Mouse (Mus musculus): ENCODE results near the gene Diras2. TPM values are rescaled to one million over a fixed set of nuclear protein-coding genes. Genes with fewer than 3 reads are reported as not detected.

The Diras2 gene
- polyA plus RNA-seq, 1 experiment from 2014 or later: 0.05 TPM

DNA sequence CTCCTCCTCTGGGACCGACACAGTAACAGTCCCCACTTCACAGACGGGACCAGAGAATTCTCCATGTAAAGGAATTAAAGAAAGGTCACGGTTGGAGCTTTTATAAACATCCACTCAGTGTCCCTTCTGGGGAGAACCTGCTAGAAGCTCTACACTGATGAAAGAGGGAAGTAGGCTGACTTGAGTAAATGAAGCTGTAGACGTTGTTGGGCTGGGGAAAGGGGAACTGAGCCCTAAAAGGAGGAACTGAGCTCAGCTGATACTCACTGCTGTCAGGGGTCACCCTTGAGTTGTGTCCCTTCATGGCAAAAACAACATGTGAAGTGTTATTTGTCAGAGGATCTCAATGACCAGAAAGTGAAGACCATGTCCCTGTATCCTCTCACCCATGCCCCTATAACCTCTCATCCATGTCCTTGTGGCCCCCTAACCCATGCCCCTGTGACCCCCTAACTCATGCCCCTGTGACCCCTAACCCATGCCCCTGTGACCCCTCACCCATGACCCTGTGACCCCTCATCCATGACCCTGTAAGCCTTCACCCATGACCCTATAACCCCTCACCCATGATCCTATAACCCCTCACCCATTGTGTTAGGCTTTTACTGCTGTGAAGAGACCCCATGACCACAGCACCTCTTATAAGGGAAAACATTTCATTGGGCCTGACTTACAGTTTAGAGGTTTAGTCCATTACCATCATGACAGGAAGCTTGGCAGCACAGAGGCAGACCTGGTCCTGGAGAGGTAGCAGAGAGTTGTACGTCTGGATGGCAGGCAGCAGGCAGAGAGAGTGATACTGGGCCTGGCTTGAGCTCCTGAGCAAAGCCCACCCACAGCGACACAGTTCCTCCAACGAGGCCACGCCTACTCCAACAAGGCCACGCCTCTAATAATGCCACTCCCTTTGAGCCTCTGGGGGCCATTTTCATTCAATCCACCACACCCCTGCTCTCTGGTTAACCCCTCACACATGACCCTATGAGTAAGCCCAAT lies 41.7 kb upstream of the Diras2 start:
- Histone ChIP-seq H3K27me3 (ENCODE audit: control insufficient read depth, insufficient read depth, low read length) (no peaks in the 10 kb centered on the region), H3K36me3 (ENCODE audit: control insufficient read depth, insufficient read depth, low read length) (no peaks in the 10 kb centered on the region), H3K9me3 (ENCODE audit: control insufficient read depth, low read length) (no peaks in the 10 kb centered on the region), H3K4me2 (ENCODE audit: low read depth, low read length, severe bottlenecking) (no peak overlapping the region), H3K4me3 (ENCODE audit: low read depth, low read length) (no peak overlapping the region), H3K4me1 (replicated peaks; ENCODE audit: control insufficient read depth, insufficient read depth, low read length) (no peaks in the 10 kb centered on the region), H3K27ac (ENCODE audit: low read depth, low read length) (no peak overlapping the region), H3K9ac (ENCODE audit: low read length) (no peak overlapping the region)
- ATAC-seq (replicated peaks; ENCODE audit: low FRiP score): no peak
- DNase-seq (ENCODE audit: low spot score): no peak
- 75% methylated on average over 9 of the region's 9 CpGs for WGBS

DNA sequence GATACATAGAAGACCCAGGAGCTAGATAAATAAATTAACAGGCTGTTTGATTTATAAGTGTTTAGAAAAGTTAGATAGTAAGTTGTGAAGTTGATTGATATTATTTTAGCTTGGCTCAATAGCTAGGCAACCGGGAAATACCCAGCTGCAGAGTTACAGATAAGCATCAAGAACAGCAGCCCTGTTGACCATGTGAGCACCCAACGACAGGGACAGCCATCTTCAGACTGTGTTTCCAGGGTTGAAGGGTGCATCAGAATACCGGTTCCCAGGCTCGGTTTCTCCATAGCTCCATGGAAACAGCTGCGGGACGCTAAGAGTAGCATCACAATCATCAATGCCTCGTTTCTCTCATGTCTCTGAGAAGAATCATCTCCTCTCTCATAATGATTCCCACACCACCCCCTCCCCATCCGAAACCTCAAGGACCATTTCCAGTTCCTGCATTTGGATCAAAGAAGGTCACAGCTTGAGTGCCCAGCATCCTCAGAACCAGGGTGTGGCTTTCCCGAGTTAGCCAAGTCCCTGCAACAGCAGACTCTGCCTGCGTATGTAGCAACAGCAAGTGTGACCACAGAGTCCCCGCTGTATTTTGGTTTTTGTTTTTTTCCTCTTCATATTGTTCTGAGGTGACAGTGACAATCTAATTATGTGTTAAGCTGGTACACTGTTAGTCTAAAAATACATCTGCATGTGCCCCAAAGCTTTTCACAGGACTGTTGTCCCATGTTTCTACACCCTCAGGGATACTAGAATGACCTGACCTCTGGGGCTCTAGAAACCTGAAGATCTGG lies 40.7 kb upstream of the Diras2 start:
- Histone ChIP-seq H3K4me2 (ENCODE audit: low read depth, low read length, severe bottlenecking) (no peak overlapping the region), H3K36me3 (ENCODE audit: control insufficient read depth, insufficient read depth, low read length) (no peaks in the 10 kb centered on the region), H3K4me1 (replicated peaks; ENCODE audit: control insufficient read depth, insufficient read depth, low read length) (no peaks in the 10 kb centered on the region), H3K9me3 (ENCODE audit: control insufficient read depth, low read length) (no peaks in the 10 kb centered on the region), H3K9ac (ENCODE audit: low read length) (no peak overlapping the region), H3K4me3 (ENCODE audit: low read depth, low read length) (no peak overlapping the region), H3K27me3 (ENCODE audit: control insufficient read depth, insufficient read depth, low read length) (no peaks in the 10 kb centered on the region), H3K27ac (ENCODE audit: low read depth, low read length) (no peak overlapping the region)
- 84% methylated on average over 11 of the region's 11 CpGs for WGBS
- ATAC-seq (replicated peaks; ENCODE audit: low FRiP score) (no peak), DNase-seq (ENCODE audit: low spot score) (no peak)

DNA sequence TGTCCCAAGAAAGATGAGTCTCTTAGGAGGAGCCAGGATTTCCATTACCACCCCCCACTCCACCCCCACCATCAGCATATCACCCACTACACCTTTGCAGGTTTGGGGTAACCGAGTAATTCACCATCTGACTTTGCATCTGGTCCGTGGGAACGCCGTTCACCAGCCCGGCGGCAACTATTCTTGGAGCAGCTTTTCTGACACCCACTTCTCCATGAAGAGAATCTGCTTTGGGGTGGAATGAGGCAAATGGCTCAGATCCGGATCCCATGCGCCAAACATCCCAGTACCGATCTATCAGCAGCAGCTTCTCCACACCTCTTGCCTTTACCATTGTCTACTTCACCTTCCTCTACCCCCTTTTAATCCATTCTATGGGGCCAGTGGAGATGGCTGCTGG lies 39.2 kb upstream of the Diras2 start:
- H3K36me3 ChIP-seq (ENCODE audit: control insufficient read depth, insufficient read depth, low read length): no peaks in the 10 kb centered on the region

DNA sequence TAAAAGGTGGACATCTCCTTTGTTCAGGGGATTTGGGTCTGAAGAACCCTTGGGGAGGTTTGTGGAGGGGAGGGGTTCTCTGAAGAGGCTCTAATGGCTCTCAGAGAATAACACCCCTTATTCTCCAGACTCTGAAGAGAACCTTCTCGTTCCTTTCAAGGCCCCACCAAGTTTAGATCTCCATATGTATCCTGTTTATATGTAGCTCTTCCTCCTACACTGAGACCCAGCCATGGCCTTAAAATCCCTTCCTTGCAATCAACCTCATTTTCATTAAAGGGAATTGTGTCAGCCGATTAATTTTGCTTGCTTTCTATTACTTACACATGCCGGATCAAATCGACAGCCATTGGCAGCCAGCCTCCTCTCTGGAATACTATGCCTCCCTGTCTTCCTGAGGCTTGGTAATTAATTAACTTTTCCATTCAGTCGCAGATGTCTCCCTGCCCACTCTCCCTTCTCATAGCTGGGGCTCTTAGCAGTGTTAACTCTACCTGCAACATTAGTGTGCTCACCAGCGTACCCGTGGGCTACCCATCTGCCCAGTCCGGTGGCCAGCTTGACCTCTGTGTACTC lies 38.2 kb upstream of the Diras2 start:
- Histone ChIP-seq H3K9me3 (ENCODE audit: control insufficient read depth, low read length) (no peaks in the 10 kb centered on the region), H3K27ac (ENCODE audit: low read depth, low read length) (no peak overlapping the region), H3K9ac (ENCODE audit: low read length) (no peak overlapping the region), H3K36me3 (ENCODE audit: control insufficient read depth, insufficient read depth, low read length) (no peaks in the 10 kb centered on the region), H3K4me1 (replicated peaks; ENCODE audit: control insufficient read depth, insufficient read depth, low read length) (no peaks in the 10 kb centered on the region), H3K27me3 (ENCODE audit: control insufficient read depth, insufficient read depth, low read length) (no peaks in the 10 kb centered on the region), H3K4me2 (ENCODE audit: low read depth, low read length, severe bottlenecking) (no peak overlapping the region), H3K4me3 (ENCODE audit: low read depth, low read length) (no peak overlapping the region)
- ATAC-seq (replicated peaks; ENCODE audit: low FRiP score) (no peak), DNase-seq (ENCODE audit: low spot score) (no peak)
- 70% methylated on average over 8 of the region's 8 CpGs for WGBS

More for the DNA sequence above, 39.2 kb upstream of the Diras2 start:
- Histone ChIP-seq H3K9ac (ENCODE audit: low read length) (no peak overlapping the region), H3K4me1 (replicated peaks; ENCODE audit: control insufficient read depth, insufficient read depth, low read length) (no peaks in the 10 kb centered on the region), H3K27ac (ENCODE audit: low read depth, low read length) (no peak overlapping the region), H3K4me3 (ENCODE audit: low read depth, low read length) (no peak overlapping the region), H3K9me3 (ENCODE audit: control insufficient read depth, low read length) (no peaks in the 10 kb centered on the region), H3K27me3 (ENCODE audit: control insufficient read depth, insufficient read depth, low read length) (no peaks in the 10 kb centered on the region), H3K4me2 (ENCODE audit: low read depth, low read length, severe bottlenecking) (no peak overlapping the region)
- DNase-seq (ENCODE audit: low spot score) (no peak), ATAC-seq (replicated peaks; ENCODE audit: low FRiP score) (no peak)
- WGBS: 86% methylated on average over 9 of the region's 9 CpGs

DNA sequence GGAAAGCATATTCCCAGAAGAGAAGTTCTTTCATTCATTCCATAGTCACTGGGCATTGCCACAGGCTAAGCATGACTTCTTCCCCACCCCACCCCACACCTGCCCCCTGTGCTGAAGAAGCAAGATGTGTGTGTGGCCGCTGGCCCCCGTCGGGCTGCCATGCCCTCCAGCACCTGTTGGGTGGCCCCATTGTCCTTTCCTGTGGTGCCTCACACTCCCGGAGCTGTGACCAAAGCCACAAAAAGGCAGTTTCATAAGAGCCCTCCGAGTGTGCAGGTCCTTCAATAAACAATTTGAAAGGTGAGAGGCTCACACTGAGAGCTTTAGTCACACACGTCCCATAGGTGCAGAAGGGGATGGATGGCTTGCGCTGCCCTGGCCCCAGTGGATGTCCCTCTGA lies 35.7 kb upstream of the Diras2 start:
- ATAC-seq (replicated peaks; ENCODE audit: low FRiP score): no peak
- DNase-seq (ENCODE audit: low spot score): no peak
- H3K36me3 ChIP-seq (ENCODE audit: control insufficient read depth, insufficient read depth, low read length): no peaks in the 10 kb centered on the region
- H3K27ac ChIP-seq (ENCODE audit: low read depth, low read length): no peak overlapping the region
- H3K4me2 ChIP-seq (ENCODE audit: low read depth, low read length, severe bottlenecking): no peak overlapping the region
- H3K9ac ChIP-seq (ENCODE audit: low read length): no peak overlapping the region
- no peaks in the 10 kb centered on the region for H3K27me3 ChIP-seq (ENCODE audit: control insufficient read depth, insufficient read depth, low read length)
- no peak overlapping the region for H3K4me3 ChIP-seq (ENCODE audit: low read depth, low read length)
- H3K9me3 ChIP-seq (ENCODE audit: control insufficient read depth, low read length): no peaks in the 10 kb centered on the region
- 84% methylated on average over 7 of the region's 7 CpGs for WGBS
- no peaks in the 10 kb centered on the region for H3K4me1 ChIP-seq (replicated peaks; ENCODE audit: control insufficient read depth, insufficient read depth, low read length)

DNA sequence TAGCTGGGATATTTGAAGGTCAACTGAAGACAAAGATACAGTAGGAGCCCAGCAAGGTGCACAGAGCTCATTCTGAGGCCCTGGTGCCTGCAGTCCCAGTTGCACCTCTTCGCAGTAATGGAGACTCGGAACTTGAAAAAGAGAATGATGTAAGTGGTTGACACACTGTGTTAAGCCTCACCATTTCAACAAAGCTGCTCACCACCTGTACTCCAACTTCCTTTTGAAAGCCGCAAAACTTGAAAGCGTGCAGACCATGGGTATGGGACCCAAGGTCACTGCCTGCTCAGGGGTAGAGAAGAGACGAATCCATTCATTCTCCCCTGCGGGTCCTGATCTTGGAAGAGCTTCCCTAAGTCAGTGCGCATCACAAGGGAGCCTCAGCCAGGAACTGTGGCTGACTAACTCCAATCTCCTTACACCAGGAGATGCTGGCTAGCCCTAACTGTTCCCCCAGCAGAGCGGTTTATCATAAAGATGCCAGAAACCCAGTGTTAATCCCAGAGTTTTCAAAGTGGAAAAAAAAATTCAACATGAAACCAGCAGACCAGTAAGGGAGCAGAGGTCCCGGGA lies 35.2 kb upstream of the Diras2 start:
- no peak overlapping the region for H3K27ac ChIP-seq (ENCODE audit: low read depth, low read length)
- H3K27me3 ChIP-seq (ENCODE audit: control insufficient read depth, insufficient read depth, low read length): no peaks in the 10 kb centered on the region
- 84% methylated on average over 9 of the region's 9 CpGs for WGBS
- ATAC-seq (replicated peaks; ENCODE audit: low FRiP score) (no peak), DNase-seq (ENCODE audit: low spot score) (no peak)
- H3K4me2 ChIP-seq (ENCODE audit: low read depth, low read length, severe bottlenecking): no peak overlapping the region
- H3K36me3 ChIP-seq (ENCODE audit: control insufficient read depth, insufficient read depth, low read length): no peaks in the 10 kb centered on the region
- H3K4me1 ChIP-seq (replicated peaks; ENCODE audit: control insufficient read depth, insufficient read depth, low read length): peaks cover 3% of the 10 kb centered on the region; the same call in 1 of the 2 replicates
- H3K4me3 ChIP-seq (ENCODE audit: low read depth, low read length): no peak overlapping the region
- H3K9ac ChIP-seq (ENCODE audit: low read length): no peak overlapping the region
- no peaks in the 10 kb centered on the region for H3K9me3 ChIP-seq (ENCODE audit: control insufficient read depth, low read length)

DNA sequence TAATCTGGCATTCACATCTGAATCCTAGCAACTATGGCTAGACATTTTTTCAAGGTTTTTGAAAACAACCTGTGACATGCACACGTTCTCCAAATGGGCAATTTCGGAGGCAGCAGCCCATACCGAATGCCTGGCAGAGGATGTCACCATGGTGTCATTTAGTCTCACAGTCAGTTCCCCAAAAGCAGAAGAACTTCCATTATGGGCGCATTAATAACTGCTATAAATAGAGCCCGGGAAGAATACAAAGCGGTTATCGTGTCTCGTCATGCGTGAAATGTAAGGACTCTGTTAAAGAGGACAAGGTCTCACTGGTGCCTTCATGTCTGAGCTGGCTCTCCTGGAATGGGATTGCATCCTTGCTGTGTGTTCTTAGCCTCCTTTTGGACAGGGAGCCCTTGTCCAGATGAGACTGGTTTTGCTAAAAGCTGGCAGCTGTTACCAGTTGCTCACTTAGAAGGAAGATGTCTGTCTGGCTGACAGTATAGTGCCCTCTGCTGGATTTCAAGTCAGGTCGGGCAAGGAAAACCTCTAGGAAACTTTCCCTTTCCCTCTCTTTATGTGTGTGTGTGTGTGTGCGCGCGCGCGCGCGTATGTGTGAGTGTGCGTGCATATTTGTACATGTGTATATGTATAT lies 34.1 kb upstream of the Diras2 start:
- H3K9ac ChIP-seq (ENCODE audit: low read length): no peak overlapping the region
- no peak overlapping the region for H3K4me2 ChIP-seq (ENCODE audit: low read depth, low read length, severe bottlenecking)
- DNase-seq (ENCODE audit: low spot score) (no peak), ATAC-seq (replicated peaks; ENCODE audit: low FRiP score) (no peak)
- 80% methylated on average over 18 of the region's 18 CpGs for WGBS
- no peaks in the 10 kb centered on the region for H3K27me3 ChIP-seq (ENCODE audit: control insufficient read depth, insufficient read depth, low read length)
- no peak overlapping the region for H3K4me3 ChIP-seq (ENCODE audit: low read depth, low read length)
- peaks cover 3% of the 10 kb centered on the region; the same call in 1 of the 2 replicates for H3K4me1 ChIP-seq (replicated peaks; ENCODE audit: control insufficient read depth, insufficient read depth, low read length)
- H3K27ac ChIP-seq (ENCODE audit: low read depth, low read length): no peak overlapping the region
- no peaks in the 10 kb centered on the region for H3K9me3 ChIP-seq (ENCODE audit: control insufficient read depth, low read length)
- no peaks in the 10 kb centered on the region for H3K36me3 ChIP-seq (ENCODE audit: control insufficient read depth, insufficient read depth, low read length)

DNA sequence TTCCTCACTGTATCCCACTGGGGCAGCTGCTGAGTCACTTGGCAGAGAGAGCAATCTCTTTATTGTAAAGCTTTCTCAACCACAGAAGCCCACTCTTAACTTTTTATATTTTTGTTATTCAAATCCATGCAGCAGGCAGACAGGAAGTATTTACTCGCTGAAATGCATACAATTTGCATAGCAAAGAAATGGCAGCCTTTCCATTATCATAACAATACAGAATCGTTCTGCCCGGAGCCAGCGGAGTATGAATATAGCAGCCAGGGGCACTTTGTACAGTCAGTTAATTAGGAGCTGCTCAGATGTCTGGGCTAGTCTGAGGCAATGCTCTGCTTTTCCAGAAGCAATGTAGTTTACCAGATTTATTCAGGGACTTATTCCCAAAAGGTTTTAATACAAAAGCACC lies 31.1 kb upstream of the Diras2 start:
- DNase-seq (ENCODE audit: low spot score) (no peak), ATAC-seq (replicated peaks; ENCODE audit: low FRiP score) (peak; percentile 84)
- H3K27ac ChIP-seq (ENCODE audit: low read depth, low read length): no peak overlapping the region

More for the DNA sequence above, 31.1 kb upstream of the Diras2 start:
- Histone ChIP-seq H3K4me3 (ENCODE audit: low read depth, low read length) (no peak overlapping the region), H3K36me3 (ENCODE audit: control insufficient read depth, insufficient read depth, low read length) (no peaks in the 10 kb centered on the region), H3K4me1 (replicated peaks; ENCODE audit: control insufficient read depth, insufficient read depth, low read length) (peaks cover 3% of the 10 kb centered on the region; the same call in 1 of the 2 replicates), H3K27me3 (ENCODE audit: control insufficient read depth, insufficient read depth, low read length) (no peaks in the 10 kb centered on the region), H3K4me2 (ENCODE audit: low read depth, low read length, severe bottlenecking) (no peak overlapping the region), H3K9me3 (ENCODE audit: control insufficient read depth, low read length) (no peaks in the 10 kb centered on the region), H3K9ac (ENCODE audit: low read length) (no peak overlapping the region)
- WGBS: 18% methylated on average over 4 of the region's 4 CpGs
